Mouse (Mus musculus) midbrain, embryonic 11.5 days (tissue): ENCODE measurements at regions not wholly inside any gene's neighbourhood (a gene's known extent, or its start where the extent isn't known, plus 50 kb on each side); places are given as distances from the start of the nearest gene placed in this dataset.

ENCODE experiments used
- ATAC-seq: fragments of 200-750 bp; cut with Nextera tagmentation; 2 replicates; pipeline ENCODE4 v1.8.0; 2017; ENCODE audit warnings: moderate TSS enrichment, moderate library complexity; ENCODE audit not compliant: low FRiP score
- DNase-seq: peaks from one replicate; pipeline ENCODE4 v3.0.0; 2015; ENCODE audit warnings: low spot score; ENCODE audit errors: missing footprints
- H3K27ac ChIP-seq: fragments of 300-500 bp; sonication (generic); 2 replicates; pipeline ENCODE4 v1.5.1; 2014; ENCODE audit warnings: low read depth, low read length
- H3K27me3 ChIP-seq: fragments of 300-500 bp; sonication (generic); 2 replicates; pipeline ENCODE4 v1.6.1; 2014; ENCODE audit warnings: mild to moderate bottlenecking, low read length, moderate library complexity, mixed read lengths; ENCODE audit not compliant: control insufficient read depth, insufficient read depth
- H3K36me3 ChIP-seq: fragments of 300-500 bp; sonication (generic); 2 replicates; pipeline ENCODE4 v1.6.1; 2014; ENCODE audit warnings: mild to moderate bottlenecking, low read length, moderate library complexity, mixed read lengths; ENCODE audit not compliant: control insufficient read depth, insufficient read depth
- H3K4me1 ChIP-seq: fragments of 300-500 bp; sonication (generic); 2 replicates; pipeline ENCODE4 v1.6.1; 2014; ENCODE audit warnings: low read length; ENCODE audit not compliant: control insufficient read depth, insufficient read depth
- H3K4me2 ChIP-seq: fragments of 300-500 bp; sonication (generic); 2 replicates; pipeline ENCODE4 v1.6.1; 2014; ENCODE audit warnings: mild to moderate bottlenecking, moderate library complexity
- H3K4me3 ChIP-seq: fragments of 300-500 bp; sonication (generic); 2 replicates; pipeline ENCODE4 v1.5.1; 2014; ENCODE audit warnings: low read depth, low read length
- H3K9ac ChIP-seq: fragments of 300-500 bp; sonication (generic); 2 replicates; pipeline ENCODE4 v1.6.1; 2014; ENCODE audit warnings: low read length
- H3K9me3 ChIP-seq: fragments of 300-500 bp; sonication (generic); 2 replicates; pipeline ENCODE4 v1.6.1; 2016; ENCODE audit warnings: low read length; ENCODE audit not compliant: control insufficient read depth
- WGBS: fragments of 180-500 bp; shearing (Covaris S2); extraction: QIAGEN DNeasy Blood & Tissue Kit; methylation state at CpG from one replicate; pipeline ENCODE4 v1.1.7; 2014; 5-methylcytosine and 5-hydroxymethylcytosine counted together

DNA sequence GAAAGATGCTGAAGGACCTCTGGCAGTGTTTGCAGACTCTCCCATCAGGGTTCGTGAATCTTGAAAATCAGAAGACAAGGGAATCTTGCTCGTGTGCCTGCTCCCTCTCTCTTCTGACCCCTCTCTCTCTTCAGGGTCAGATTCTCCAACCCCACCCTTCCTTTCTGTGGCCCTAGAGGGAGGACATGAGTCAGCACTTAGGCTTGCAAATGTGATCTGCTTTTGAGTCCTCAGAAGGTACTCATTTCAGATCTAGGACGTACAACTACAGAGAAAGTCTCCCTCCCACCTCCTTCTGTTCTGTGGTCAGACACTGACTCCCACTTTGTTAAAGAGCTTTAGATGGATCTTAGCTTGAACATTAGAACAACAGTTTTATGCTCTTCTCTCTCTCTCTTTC lies 156.9 kb upstream of the Prdm1 start:
- 78% methylated on average over 3 of the region's 3 CpGs for WGBS
- no peak overlapping the region for H3K4me2 ChIP-seq
- no peaks in the 10 kb centered on the region for H3K9me3 ChIP-seq

GRCm38 (mm10) chr10:44676506-44676905 lies 148.2 kb upstream of the Prdm1 start:
- no peak overlapping the region for H3K9ac ChIP-seq
- no peak for ATAC-seq
- no peak overlapping the region for H3K4me3 ChIP-seq
- H3K9me3 ChIP-seq: no peaks in the 10 kb centered on the region
- no peaks in the 10 kb centered on the region for H3K4me1 ChIP-seq
- H3K4me2 ChIP-seq: no peak overlapping the region
- no peak for DNase-seq
- H3K36me3 ChIP-seq: no peaks in the 10 kb centered on the region
- H3K27me3 ChIP-seq: no peaks in the 10 kb centered on the region
- no peak overlapping the region for H3K27ac ChIP-seq
- 88% methylated on average over 3 of the region's 3 CpGs for WGBS

More for the DNA sequence above, 156.9 kb upstream of the Prdm1 start:
- Histone ChIP-seq H3K36me3 (no peaks in the 10 kb centered on the region), H3K9ac (no peak overlapping the region), H3K27me3 (no peaks in the 10 kb centered on the region), H3K4me1 (no peaks in the 10 kb centered on the region), H3K4me3 (no peak overlapping the region), H3K27ac (no peak overlapping the region)
- ATAC-seq (no peak), DNase-seq (no peak)

- 76% methylated on average over 4 of the region's 4 CpGs for WGBS
- ATAC-seq (no peak), DNase-seq (no peak)
- no peak overlapping the region for H3K27ac ChIP-seq
- no peaks in the 10 kb centered on the region for H3K9me3 ChIP-seq
- H3K9ac ChIP-seq: no peak overlapping the region
- H3K4me1 ChIP-seq: no peaks in the 10 kb centered on the region
- no peak overlapping the region for H3K4me2 ChIP-seq
- no peaks in the 10 kb centered on the region for H3K27me3 ChIP-seq
- H3K36me3 ChIP-seq: no peaks in the 10 kb centered on the region
- no peak overlapping the region for H3K4me3 ChIP-seq
Observed at GRCm38 (mm10) chr10:44665509-44666144, 137.3 kb upstream of the Prdm1 start.

GRCm38 (mm10) chr10:44659499-44659898 lies 131.2 kb upstream of the Prdm1 start:
- H3K9ac ChIP-seq: no peak overlapping the region
- H3K9me3 ChIP-seq: no peaks in the 10 kb centered on the region
- H3K27ac ChIP-seq: no peak overlapping the region
- no peaks in the 10 kb centered on the region for H3K36me3 ChIP-seq
- H3K4me2 ChIP-seq: no peak overlapping the region
- no peak overlapping the region for H3K4me3 ChIP-seq
- H3K27me3 ChIP-seq: no peaks in the 10 kb centered on the region
- no peaks in the 10 kb centered on the region for H3K4me1 ChIP-seq
- ATAC-seq: no peak
- 90% methylated on average over 3 of the region's 3 CpGs for WGBS
- DNase-seq: no peak

GRCm38 (mm10) chr10:44653761-44654160 lies 125.5 kb upstream of the Prdm1 start:
- no peak overlapping the region for H3K9ac ChIP-seq
- no peaks in the 10 kb centered on the region for H3K27me3 ChIP-seq
- no peaks in the 10 kb centered on the region for H3K4me1 ChIP-seq
- DNase-seq (no peak), ATAC-seq (no peak)
- H3K27ac ChIP-seq: no peak overlapping the region
- WGBS: 86% methylated on average over 5 of the region's 5 CpGs
- H3K4me3 ChIP-seq: no peak overlapping the region
- H3K9me3 ChIP-seq: no peaks in the 10 kb centered on the region
- no peak overlapping the region for H3K4me2 ChIP-seq
- H3K36me3 ChIP-seq: no peaks in the 10 kb centered on the region

- no peak overlapping the region for H3K4me3 ChIP-seq
- H3K4me2 ChIP-seq: no peak overlapping the region
- H3K9ac ChIP-seq: no peak overlapping the region
- no peak overlapping the region for H3K27ac ChIP-seq
- H3K27me3 ChIP-seq: no peaks in the 10 kb centered on the region
- DNase-seq: no peak
- H3K9me3 ChIP-seq: no peaks in the 10 kb centered on the region
- WGBS: 59% methylated on average over 5 of the region's 5 CpGs
- no peak for ATAC-seq
- H3K4me1 ChIP-seq: no peaks in the 10 kb centered on the region
- H3K36me3 ChIP-seq: no peaks in the 10 kb centered on the region
Observed at GRCm38 (mm10) chr10:44647021-44647420, 118.7 kb upstream of the Prdm1 start.

DNA sequence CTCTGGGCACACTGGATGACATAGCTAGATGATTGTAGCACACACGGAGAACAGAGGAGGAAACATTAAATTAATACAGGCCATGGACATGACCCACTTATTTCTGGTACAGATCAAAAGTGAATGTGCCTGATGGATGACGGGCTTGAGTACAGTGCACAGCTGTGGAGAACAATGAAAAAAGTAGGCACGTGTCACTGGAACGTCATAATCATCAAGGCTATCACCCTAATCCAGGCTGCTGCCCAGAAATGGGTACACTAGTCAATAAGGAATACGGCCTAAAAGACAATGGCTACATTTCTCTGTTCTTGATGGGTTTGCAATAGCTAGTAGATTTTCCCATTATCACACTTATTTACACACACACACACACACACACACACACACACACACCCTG lies 118.3 kb upstream of the Prdm1 start:
- no peaks in the 10 kb centered on the region for H3K27me3 ChIP-seq
- no peak overlapping the region for H3K27ac ChIP-seq
- no peak overlapping the region for H3K4me2 ChIP-seq
- no peak for ATAC-seq
- 90% methylated on average over 5 of the region's 5 CpGs for WGBS
- no peaks in the 10 kb centered on the region for H3K4me1 ChIP-seq
- H3K36me3 ChIP-seq: no peaks in the 10 kb centered on the region
- H3K9me3 ChIP-seq: no peaks in the 10 kb centered on the region
- H3K4me3 ChIP-seq: no peak overlapping the region
- no peak overlapping the region for H3K9ac ChIP-seq
- no peak for DNase-seq

DNA sequence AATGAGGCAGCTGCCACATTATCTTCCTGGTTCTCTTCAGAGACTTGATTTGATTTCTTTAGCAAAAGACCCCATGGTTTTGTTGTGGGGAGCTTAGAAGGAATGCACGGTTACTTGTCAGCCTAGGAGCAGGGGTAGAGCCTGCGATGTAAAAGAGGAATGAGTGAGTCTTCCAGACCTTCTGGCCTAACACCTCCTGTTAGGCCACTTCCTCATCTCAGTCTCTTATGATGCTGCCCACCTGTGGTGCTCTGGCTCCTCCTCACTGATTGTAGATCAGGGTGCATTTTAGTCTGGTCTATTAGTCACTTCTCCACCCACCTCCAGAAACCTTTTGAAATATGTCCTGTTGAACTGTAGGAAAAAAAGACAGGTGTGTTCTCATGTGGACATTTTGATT lies 113.3 kb upstream of the Prdm1 start:
- DNase-seq (no peak), ATAC-seq (no peak)
- Histone ChIP-seq H3K27ac (no peak overlapping the region), H3K4me3 (no peak overlapping the region), H3K4me1 (no peaks in the 10 kb centered on the region), H3K4me2 (no peak overlapping the region), H3K36me3 (no peaks in the 10 kb centered on the region), H3K9ac (no peak overlapping the region), H3K9me3 (no peaks in the 10 kb centered on the region), H3K27me3 (no peaks in the 10 kb centered on the region)
- WGBS: 96% methylated on average over 2 of the region's 2 CpGs

GRCm38 (mm10) chr10:44640620-44641019 lies 112.3 kb upstream of the Prdm1 start:
- DNase-seq (no peak), ATAC-seq (no peak)
- Histone ChIP-seq H3K4me3 (no peak overlapping the region), H3K9me3 (no peaks in the 10 kb centered on the region), H3K27ac (no peak overlapping the region), H3K36me3 (no peaks in the 10 kb centered on the region), H3K27me3 (no peaks in the 10 kb centered on the region), H3K9ac (no peak overlapping the region), H3K4me2 (no peak overlapping the region), H3K4me1 (no peaks in the 10 kb centered on the region)
- 96% methylated on average over 8 of the region's 8 CpGs for WGBS
